Comparison of ENCODE assay signal across 8 mouse cellular contexts in genomic region chr6:53698128-53698749, GRCm38 (mm10).
DNase-seq lines count a peak whose midpoint lies in the region; ATAC-seq lines count a peak whose summit lies in the region.

No protein-coding gene starts in this region.

- 0 out of 2 replicates have a peak, but pooled peaks have one; percentile 46 for ATAC-seq in kidney, embryonic 16.5 days (ENCODE audit: low FRiP score, low TSS enrichment)
- no peak for ATAC-seq in hindbrain, embryonic 13.5 days (ENCODE audit: low FRiP score)
- peak; percentile 72 for ATAC-seq in neural tube, embryonic 13.5 days (ENCODE audit: low read depth)
- ATAC-seq in granulocyte monocyte progenitor cell, adult 5-6 weeks (replicated peaks; ENCODE audit: poor library complexity, severe bottlenecking): no peak

- no peaks in the 10 kb centered on the region for H3K9me3 ChIP-seq in kidney, embryonic 16.5 days (ENCODE audit: low read length)
- no peaks in the 10 kb centered on the region for H3K9me3 ChIP-seq in hindbrain, embryonic 13.5 days
- H3K9me3 ChIP-seq in neural tube, embryonic 13.5 days: no peaks in the 10 kb centered on the region

- H3K4me3 ChIP-seq in kidney, embryonic 16.5 days (ENCODE audit: low read length): peak overlapping the region; percentile 22
- peak overlapping the region; percentile 15; the same call in 1 of the 2 replicates for H3K4me3 ChIP-seq in hindbrain, embryonic 13.5 days
- H3K4me3 ChIP-seq in neural tube, embryonic 13.5 days: peak overlapping the region; percentile 3; the same call in 1 of the 2 replicates

- no peak overlapping the region for H3K9ac ChIP-seq in kidney, embryonic 16.5 days (replicated peaks; ENCODE audit: low read length)
- H3K9ac ChIP-seq in hindbrain, embryonic 13.5 days: no peak overlapping the region
- H3K9ac ChIP-seq in neural tube, embryonic 13.5 days: 0 out of 2 replicates have a peak overlapping the region, but pooled peaks have one; percentile 12

- peak overlapping the region; percentile 40 for H3K4me2 ChIP-seq in kidney, embryonic 16.5 days (replicated peaks; ENCODE audit: low read depth, low read length)
- H3K4me2 ChIP-seq in hindbrain, embryonic 13.5 days: peak overlapping the region; percentile 44
- peak overlapping the region; percentile 43 for H3K4me2 ChIP-seq in neural tube, embryonic 13.5 days

- 0 out of 2 replicates have a peak, but pooled peaks cover 4% of the 10 kb centered on the region for H3K27me3 ChIP-seq in kidney, embryonic 16.5 days (ENCODE audit: insufficient read depth, low read length)
- no peaks in the 10 kb centered on the region for H3K27me3 ChIP-seq in hindbrain, embryonic 13.5 days
- H3K27me3 ChIP-seq in neural tube, embryonic 13.5 days: no peaks in the 10 kb centered on the region

- DNase-seq in kidney, adult 11 months: no peak
- DNase-seq in embryo, embryonic 9.5 days (ENCODE audit: extremely low spot score): peak; percentile 73
- no peak for DNase-seq in frontal cortex, postnatal 14 days (ENCODE audit: low spot score in 2 of 2)
- no peak for DNase-seq in B cell, adult 2 months

- WGBS in kidney, embryonic 16.5 days: 16% methylated on average over 15 of the region's 15 CpGs
- 6% methylated on average over 15 of the region's 15 CpGs for WGBS in hindbrain, embryonic 13.5 days
- 6% methylated on average over 15 of the region's 15 CpGs for WGBS in neural tube, embryonic 13.5 days

- H3K36me3 ChIP-seq in kidney, embryonic 16.5 days (ENCODE audit: insufficient read depth, low read length): no peaks in the 10 kb centered on the region
- H3K36me3 ChIP-seq in hindbrain, embryonic 13.5 days: no peaks in the 10 kb centered on the region
- no peaks in the 10 kb centered on the region for H3K36me3 ChIP-seq in neural tube, embryonic 13.5 days

- 0 out of 2 replicates have a peak, but pooled peaks cover 6% of the 10 kb centered on the region for H3K4me1 ChIP-seq in kidney, embryonic 16.5 days (ENCODE audit: insufficient read depth, low read length)
- peaks cover 23% of the 10 kb centered on the region for H3K4me1 ChIP-seq in hindbrain, embryonic 13.5 days (replicated peaks)
- H3K4me1 ChIP-seq in neural tube, embryonic 13.5 days (replicated peaks): peaks cover 31% of the 10 kb centered on the region

- no peak overlapping the region for H3K27ac ChIP-seq in kidney, embryonic 16.5 days (ENCODE audit: low read length)
- H3K27ac ChIP-seq in hindbrain, embryonic 13.5 days: no peak overlapping the region
- H3K27ac ChIP-seq in neural tube, embryonic 13.5 days (replicated peaks): no peak overlapping the region

Comparison
In these comparisons a context has a peak if more than half of its experiments do, and no peak if none do; other contexts are left out.
1. ATAC-seq: peak in kidney, embryonic 16.5 days (single experiment) and neural tube, embryonic 13.5 days (single experiment); none in hindbrain, embryonic 13.5 days (single experiment) and granulocyte monocyte progenitor cell, adult 5-6 weeks (single experiment).
2. Peak in every context shown above with its lines, with median percentiles within 50 percentile points of each other: H3K4me2 ChIP-seq and H3K4me3 ChIP-seq.